Mouse (Mus musculus) intestine, embryonic 16.5 days (tissue): ENCODE results near the gene Gbp6. TPM values are rescaled to one million over a fixed set of nuclear protein-coding genes. Genes with fewer than 3 reads are reported as not detected.
"Not testable (repeated sequence)": the region's sequence is repeated elsewhere in the genome, so short reads cannot be mapped to it uniquely, and the experiment has no call there.

Source experiments
- ATAC-seq: fragments of 200-750 bp; cut with Nextera tagmentation; 2 replicates; pipeline ENCODE4 v1.8.0; 2017; ENCODE audit warnings: moderate TSS enrichment, moderate library complexity
- H3K27ac ChIP-seq: fragments of 300-500 bp; sonication (generic); 2 replicates; pipeline ENCODE4 v1.5.1; 2014; ENCODE audit warnings: mild to moderate bottlenecking, low read length
- H3K27me3 ChIP-seq: fragments of 300-500 bp; sonication (generic); replicated peaks from 2 replicates; pipeline ENCODE4 v1.6.1; 2014; ENCODE audit warnings: low read length, control low read depth, mixed read lengths; ENCODE audit not compliant: control insufficient read depth, insufficient read depth
- H3K36me3 ChIP-seq: fragments of 300-500 bp; sonication (generic); 2 replicates; pipeline ENCODE4 v1.6.1; 2014; ENCODE audit warnings: low read length, control low read depth; ENCODE audit not compliant: control insufficient read depth, insufficient read depth
- H3K4me1 ChIP-seq: fragments of 300-500 bp; sonication (generic); 2 replicates; pipeline ENCODE4 v1.6.1; 2014; ENCODE audit warnings: low read length, control low read depth, mixed read lengths; ENCODE audit not compliant: control insufficient read depth, insufficient read depth
- H3K4me2 ChIP-seq: fragments of 300-500 bp; sonication (generic); 2 replicates; pipeline ENCODE4 v1.6.1; 2014; ENCODE audit warnings: low read depth, low read length, control low read depth
- H3K4me3 ChIP-seq: fragments of 300-500 bp; sonication (generic); 2 replicates; pipeline ENCODE4 v1.5.1; 2014; ENCODE audit warnings: mild to moderate bottlenecking, low read length
- H3K9ac ChIP-seq: fragments of 300-500 bp; sonication (generic); 2 replicates; pipeline ENCODE4 v1.6.1; 2014; ENCODE audit warnings: low read depth, low read length
- H3K9me3 ChIP-seq: fragments of 300-500 bp; sonication (generic); 2 replicates; pipeline ENCODE4 v1.6.1; 2016; ENCODE audit warnings: low read length, control low read depth; ENCODE audit not compliant: control insufficient read depth
- WGBS: fragments of 180-500 bp; shearing (Covaris S2); extraction: QIAGEN DNeasy Blood & Tissue Kit; methylation state at CpG from one replicate; pipeline ENCODE4 v1.1.7; 2014; 5-methylcytosine and 5-hydroxymethylcytosine counted together
- polyA plus RNA-seq: library from polyadenylated mRNA; unstranded; fragments of >200 nt; fragmentation: Nextera tagmentation; extraction: Ambion mirVana; gene quantifications from 2 replicates; pipeline ENCODE4 v1.2.1, GENCODE M21; 2015

The Gbp6 gene
- polyA plus RNA-seq, 1 experiment from 2014 or later = 1.1 TPM

DNA sequence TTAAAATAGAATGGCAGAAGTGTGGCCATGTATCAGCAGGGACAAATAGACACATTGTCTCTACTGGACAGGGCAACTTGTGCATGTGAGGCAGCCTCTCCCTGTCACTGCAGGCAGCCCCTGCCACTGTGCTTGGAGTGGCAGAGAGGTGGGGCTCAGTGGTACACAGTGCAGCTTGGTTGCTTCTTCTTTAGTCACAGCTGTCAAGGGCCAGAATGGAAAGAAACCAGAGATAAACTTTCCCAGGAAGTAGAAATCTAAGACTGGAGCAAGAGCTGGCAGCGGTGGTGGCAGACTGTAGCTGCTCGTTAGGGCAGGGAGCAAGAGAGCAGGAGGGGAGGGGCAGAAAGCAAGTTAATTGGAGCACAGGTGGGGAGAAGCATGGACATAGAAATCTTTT, 8.0 kb upstream of the Gbp6 start:
- Histone ChIP-seq H3K27me3 (no peaks in the 10 kb centered on the region), H3K4me2 (no peak overlapping the region), H3K9me3 (no peaks in the 10 kb centered on the region), H3K36me3 (no peaks in the 10 kb centered on the region), H3K27ac (no peak overlapping the region; the same call in 1 of the 2 replicates), H3K4me3 (no peak overlapping the region), H3K4me1 (no peaks in the 10 kb centered on the region), H3K9ac (no peak overlapping the region)
- ATAC-seq = peak; percentile 48
- WGBS = 33% methylated on average over 2 of the region's 2 CpGs

DNA sequence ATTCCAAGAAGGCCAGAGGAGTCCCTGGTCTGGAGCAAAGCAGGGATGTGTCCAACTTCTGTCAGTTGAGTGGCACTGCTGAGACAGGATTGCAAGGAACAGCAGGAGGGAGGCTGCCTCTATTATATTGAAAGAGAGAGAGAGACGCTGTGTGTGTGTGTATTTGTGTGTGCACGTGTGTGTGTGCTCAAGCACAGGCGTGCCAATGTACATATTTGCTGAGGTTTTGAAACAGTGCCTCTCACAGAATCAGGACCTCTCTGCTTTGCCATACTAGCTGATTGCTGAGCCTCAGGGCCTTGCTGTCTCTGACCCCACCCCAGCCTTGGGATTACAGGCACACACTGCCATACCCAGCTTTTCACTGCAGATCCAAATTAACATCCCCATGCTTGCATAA, 2.2 kb upstream of the Gbp6 start:
- no peak overlapping the region for H3K4me2 ChIP-seq
- H3K27ac ChIP-seq = no peak overlapping the region
- no peaks in the 10 kb centered on the region for H3K4me1 ChIP-seq
- H3K27me3 ChIP-seq = no peaks in the 10 kb centered on the region
- H3K4me3 ChIP-seq = no peak overlapping the region
- WGBS = 57% methylated on average over 3 of the region's 3 CpGs
- H3K36me3 ChIP-seq = no peaks in the 10 kb centered on the region
- no peaks in the 10 kb centered on the region for H3K9me3 ChIP-seq
- ATAC-seq = no peak
- H3K9ac ChIP-seq = no peak overlapping the region

DNA sequence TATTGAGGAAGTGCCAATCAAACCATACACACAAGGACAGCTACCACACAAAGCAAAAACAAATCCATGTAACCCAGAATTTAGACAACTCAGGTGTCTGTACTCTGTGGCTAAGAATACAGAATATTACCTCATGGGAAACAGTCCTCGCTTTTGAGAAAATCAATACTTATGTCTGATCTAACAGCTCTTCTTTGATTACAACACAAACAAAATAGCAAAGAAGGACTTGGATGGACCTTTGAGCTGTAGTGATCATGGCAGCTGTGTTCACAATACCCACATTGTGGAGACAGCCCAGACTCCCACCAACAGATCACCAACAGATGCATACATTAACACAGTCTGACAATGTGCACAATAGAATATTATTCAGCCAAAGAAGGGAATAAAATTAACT, 1.0 kb downstream of the Gbp6 start:
- Histone ChIP-seq H3K27ac (no peak overlapping the region), H3K36me3 (no peaks in the 10 kb centered on the region), H3K27me3 (no peaks in the 10 kb centered on the region), H3K9ac (no peak overlapping the region), H3K9me3 (no peaks in the 10 kb centered on the region), H3K4me2 (no peak overlapping the region), H3K4me3 (no peak overlapping the region), H3K4me1 (no peaks in the 10 kb centered on the region)
- 83% methylated on average over 1 of the region's 1 CpGs for WGBS
- no peak for ATAC-seq

DNA sequence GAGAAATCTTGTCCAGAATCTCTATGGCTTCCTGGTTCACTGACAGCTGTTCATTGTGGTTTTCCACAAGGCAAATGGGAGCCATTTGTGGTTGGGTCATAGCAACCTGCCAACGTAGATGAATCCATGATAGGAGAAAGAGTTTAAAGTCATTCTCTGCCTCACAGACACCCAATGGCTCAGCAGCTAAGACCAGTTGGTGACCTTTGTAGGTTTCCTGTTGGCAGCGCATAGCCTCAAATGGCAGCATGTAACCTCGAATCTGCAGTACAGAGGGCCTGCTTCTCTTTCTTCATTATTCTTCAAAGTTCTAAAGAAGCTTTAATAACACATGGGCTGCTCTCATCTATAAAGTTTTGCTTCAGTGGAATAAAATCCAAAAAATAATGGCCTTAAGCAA, 2.6 kb downstream of the Gbp6 start:
- not testable (repeated sequence) for ATAC-seq, H3K36me3 ChIP-seq, H3K4me1 ChIP-seq, H3K4me2 ChIP-seq, H3K27ac ChIP-seq, H3K9me3 ChIP-seq, H3K27me3 ChIP-seq, H3K9ac ChIP-seq, H3K4me3 ChIP-seq
- 85% methylated on average over 3 of the region's 3 CpGs for WGBS

DNA sequence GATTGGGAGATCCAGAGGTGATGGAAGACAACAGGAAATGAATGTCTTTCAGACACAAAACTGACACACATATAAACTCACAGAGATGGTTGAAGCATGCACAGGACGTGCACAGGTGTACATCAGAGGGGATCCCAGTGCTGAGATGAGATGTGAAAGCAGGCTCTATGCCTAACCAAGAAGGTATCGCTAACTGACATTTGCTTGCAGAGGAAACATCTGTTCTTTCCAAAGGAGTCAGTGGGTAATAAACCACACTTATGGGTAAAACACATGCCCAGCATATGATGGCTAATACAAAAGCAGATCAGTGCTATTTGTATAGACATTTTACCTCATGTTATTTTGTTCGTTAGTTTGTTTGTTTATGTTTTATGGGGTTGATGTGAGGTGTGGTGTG, 32.8 kb downstream of the Gbp6 start:
- ATAC-seq, H3K36me3 ChIP-seq, H3K4me2 ChIP-seq, H3K9ac ChIP-seq, H3K27me3 ChIP-seq, H3K4me1 ChIP-seq, H3K27ac ChIP-seq, H3K4me3 ChIP-seq, H3K9me3 ChIP-seq: not testable (repeated sequence)
- no CpG with 5 or more reads among the region's 3 CpGs for WGBS

DNA sequence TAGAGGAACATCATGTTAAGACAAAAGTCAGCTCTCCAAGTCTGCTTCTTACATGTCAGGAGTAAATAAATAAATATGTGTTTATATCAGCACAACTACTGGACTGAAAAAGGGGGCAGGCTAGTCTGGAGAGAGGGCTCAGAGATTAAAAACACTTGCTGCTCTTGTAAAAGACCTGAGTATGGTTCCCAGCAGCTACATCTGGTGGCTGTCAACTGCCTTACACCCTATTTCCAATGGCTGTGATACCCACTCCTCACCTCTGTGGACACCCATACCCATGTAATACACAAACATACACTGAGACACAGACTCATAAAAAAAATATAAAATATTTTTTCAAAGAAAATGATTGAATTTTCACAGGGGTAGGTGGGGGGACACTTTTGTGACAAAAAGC, 41.0 kb downstream of the Gbp6 start:
- Histone ChIP-seq H3K27ac (no peak overlapping the region), H3K9ac (no peak overlapping the region), H3K4me2 (no peak overlapping the region), H3K9me3 (no peaks in the 10 kb centered on the region), H3K4me1 (no peaks in the 10 kb centered on the region), H3K27me3 (no peaks in the 10 kb centered on the region), H3K4me3 (no peak overlapping the region), H3K36me3 (no peaks in the 10 kb centered on the region)
- ATAC-seq = no peak

DNA sequence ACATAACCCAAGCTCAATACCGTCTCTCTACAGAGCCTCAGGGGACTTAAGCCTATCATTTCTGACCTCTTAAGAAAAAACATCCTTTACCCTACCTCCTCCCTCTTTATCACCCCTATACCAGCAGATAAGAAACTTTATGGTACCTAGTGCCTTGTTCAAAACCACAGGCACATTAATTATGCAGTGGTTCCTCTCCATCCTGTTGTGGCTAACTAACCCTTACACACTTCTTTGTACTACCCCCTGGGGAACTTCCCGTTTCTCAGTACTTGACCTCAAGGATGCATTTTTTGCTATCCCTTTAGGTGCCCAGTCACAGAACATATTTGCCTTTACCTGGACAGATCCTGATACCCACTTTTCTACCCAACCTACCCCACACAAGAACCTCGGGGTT, 48.8 kb downstream of the Gbp6 start:
- not testable (repeated sequence) for H3K4me3 ChIP-seq, H3K9ac ChIP-seq, H3K9me3 ChIP-seq, H3K36me3 ChIP-seq, H3K4me1 ChIP-seq, H3K4me2 ChIP-seq, ATAC-seq, H3K27ac ChIP-seq, H3K27me3 ChIP-seq
- WGBS = 80% methylated on average over 3 of the region's 3 CpGs

DNA sequence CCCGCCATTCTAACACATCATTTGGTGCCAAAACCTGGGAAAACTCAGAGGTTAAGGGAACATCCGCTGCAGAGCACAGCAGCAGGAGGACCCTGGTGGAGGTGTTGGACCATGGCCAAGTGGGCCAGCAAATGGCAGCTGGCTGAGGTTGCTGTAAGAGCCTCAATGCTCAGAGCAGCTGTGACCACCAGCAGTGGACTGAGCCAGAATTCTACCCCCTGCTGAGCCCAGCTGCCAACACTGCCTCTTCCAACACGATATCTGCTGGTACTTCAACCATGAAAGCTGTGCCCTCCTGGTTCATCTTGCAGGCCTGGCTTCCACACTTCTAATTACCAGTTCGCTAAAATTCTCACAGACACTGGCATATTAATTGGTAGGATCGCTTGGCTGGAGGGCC, 52.5 kb downstream of the Gbp6 start:
- not testable (repeated sequence) for H3K9ac ChIP-seq, ATAC-seq, H3K27ac ChIP-seq, H3K36me3 ChIP-seq, H3K4me3 ChIP-seq, H3K4me1 ChIP-seq, H3K27me3 ChIP-seq, H3K4me2 ChIP-seq, H3K9me3 ChIP-seq
- WGBS = 76% methylated on average over 5 of the region's 5 CpGs

DNA sequence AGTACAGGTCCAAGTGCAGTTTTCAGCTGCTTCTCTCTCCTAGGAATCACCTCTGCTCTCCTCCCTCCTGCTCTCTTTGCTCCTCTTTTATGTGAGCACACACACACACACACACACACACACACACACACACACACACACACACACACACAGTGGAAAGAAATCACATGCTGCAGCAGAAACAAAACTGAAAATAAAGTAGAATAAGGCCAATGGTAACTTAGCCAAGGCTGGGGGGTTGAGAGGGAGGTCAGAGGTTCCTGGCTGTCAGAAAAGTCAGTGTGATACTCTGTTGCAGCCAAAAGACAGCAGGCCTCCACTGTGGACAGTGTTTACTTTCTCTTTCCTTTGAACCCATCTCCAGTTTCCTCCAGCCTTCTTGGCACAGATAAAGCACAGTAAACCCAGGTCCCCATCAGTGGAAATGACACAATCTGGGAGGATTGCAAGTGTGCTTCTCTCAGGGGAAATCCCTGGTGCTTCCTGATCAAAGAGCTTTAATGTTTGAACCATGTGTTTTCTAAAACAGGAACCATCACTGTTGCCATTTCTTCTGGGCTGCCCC, 53.9 kb downstream of the Gbp6 start, which contains the start of gene Gbp10:
Gene Gbp10, minus strand, starts transcription at position 51 of the 565 bp plus-strand sequence.
- not testable (repeated sequence) for H3K9ac ChIP-seq, H3K4me3 ChIP-seq, ATAC-seq, H3K4me2 ChIP-seq, H3K9me3 ChIP-seq, H3K4me1 ChIP-seq, H3K36me3 ChIP-seq, H3K27me3 ChIP-seq, H3K27ac ChIP-seq

DNA sequence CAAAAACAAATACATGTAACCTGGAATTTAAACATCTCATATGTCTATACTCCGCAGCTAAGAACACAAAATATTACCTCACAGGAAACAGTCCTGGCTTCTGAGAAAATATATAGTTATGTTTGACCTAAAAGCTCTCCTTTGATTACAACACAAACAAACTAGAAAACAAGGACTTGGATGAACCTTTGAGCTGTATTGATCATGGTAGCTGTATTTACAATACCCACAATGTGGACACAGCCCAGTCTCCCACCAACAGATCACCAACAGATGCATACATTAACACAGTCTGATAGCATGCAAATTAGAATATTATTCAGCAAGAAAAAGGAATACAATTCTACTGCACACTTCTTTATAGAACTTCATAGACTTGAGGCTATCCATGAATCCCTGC, 55.1 kb downstream of the Gbp6 start:
- 93% methylated on average over 1 of the region's 1 CpGs for WGBS
- H3K4me3 ChIP-seq, H3K36me3 ChIP-seq, H3K4me2 ChIP-seq, H3K27me3 ChIP-seq, H3K9me3 ChIP-seq, H3K9ac ChIP-seq, H3K27ac ChIP-seq, ATAC-seq, H3K4me1 ChIP-seq: not testable (repeated sequence)
